Mouse (Mus musculus): ENCODE results near the gene Dhx34.

Gene Dhx34

DNA sequence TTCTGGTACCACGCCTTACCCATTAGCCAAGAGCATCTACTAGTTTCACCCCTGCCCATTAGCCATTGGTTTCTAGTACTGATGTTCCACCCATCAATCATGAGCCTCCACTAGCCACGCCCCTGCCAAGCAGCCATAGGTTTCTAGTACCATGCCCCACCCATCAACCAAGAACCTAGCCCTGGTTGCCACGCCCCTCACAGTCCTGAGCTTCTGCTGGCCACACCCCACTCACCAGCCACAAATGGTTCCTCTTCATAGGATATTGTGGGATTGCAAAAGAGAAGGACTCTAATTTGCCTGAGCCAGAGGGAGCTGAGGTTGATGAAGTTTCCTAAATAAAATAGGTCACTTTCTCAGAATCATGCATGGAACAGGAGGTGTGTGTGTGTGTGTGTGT, 61.1 kb downstream of the Dhx34 start:
- no peak for DNase-seq (ENCODE audit: low spot score)

DNA sequence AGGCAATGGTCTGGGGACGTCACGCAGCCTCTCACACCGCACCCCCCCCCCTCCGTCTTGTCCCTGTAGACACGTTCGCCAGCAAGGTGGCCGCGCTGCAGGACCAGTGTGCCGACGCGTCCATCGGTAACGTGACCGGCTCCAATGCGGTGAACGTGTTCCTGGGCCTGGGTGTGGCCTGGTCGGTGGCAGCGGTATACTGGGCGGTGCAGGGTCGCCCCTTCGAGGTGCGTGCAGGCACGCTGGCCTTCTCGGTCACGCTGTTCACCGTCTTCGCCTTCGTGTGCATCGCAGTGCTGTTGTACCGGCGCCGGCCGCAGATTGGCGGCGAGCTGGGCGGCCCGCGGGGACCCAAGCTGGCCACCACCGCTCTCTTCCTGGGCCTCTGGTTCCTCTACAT, 63.1 kb downstream of the Dhx34 start:
- DNase-seq (ENCODE audit: low spot score), result no peak

DNA sequence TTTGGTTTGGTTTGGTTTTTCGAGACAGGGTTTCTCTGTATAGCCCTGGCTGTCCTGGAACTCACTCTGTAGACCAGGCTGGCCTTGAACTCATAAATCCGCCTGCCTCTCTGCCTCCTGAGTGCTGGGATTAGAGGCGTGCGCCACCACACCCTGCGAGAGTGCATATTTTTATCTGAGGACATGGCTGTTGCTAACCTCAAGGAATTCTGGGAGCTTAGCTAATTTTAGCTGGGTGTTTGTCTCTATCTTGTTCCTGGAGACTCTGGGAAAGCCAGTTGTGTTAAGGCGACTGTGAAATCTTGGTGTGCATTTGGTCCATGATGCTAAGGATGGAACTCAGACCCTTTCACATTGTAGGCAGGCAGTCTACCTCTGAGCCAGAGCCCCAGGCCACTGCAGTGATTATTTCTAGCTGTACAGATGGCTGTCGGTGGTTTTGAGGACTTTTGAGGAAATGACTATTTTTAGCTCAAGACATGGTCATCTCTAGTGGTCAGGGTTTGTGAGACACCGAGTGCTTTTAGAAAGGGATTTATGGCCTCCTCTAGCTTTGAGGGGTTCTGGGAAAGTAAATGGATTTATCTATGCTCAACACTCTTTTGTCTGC, 65.6 kb downstream of the Dhx34 start:
- no peak for DNase-seq (ENCODE audit: low spot score)

DNA sequence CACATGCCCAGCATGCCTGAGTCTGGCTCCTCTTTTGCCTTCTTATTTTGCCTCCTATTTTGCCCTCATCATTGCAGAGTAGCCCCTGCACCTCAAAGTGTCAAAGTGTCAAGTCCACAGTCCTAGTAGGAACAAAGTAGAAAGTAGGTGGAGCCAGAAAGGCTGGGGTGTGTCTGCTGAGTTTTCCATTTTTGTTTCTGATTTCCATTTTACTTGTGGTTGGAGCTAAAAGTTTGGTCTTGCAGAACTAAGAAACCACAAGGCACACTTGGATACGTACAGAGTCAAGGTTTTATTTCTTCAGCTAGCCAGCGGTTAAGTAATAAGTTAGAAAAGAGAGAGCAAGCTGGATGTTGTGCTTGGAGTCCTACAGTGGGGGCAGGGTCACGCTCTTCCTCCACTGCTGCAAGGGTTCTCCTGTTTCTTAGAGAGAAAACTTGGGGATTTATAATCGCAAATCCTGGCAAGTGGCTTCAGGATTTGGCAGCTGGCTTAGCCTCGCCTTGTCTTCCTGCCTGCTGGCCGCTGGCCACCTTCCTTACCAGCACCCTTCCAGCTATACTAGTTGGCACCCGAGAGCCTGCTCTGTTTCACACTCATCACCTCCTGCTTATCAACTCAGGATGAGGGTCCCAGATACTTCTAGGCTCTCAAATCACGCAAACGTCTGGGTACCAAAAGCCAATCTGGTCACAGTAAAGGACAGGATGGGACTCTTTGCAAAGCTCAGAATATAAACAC, 66.5 kb downstream of the Dhx34 start:
- peak; percentile 24 for DNase-seq (ENCODE audit: low spot score)

GRCm38 (mm10) chr7:16153522-16153921, 68.3 kb downstream of the Dhx34 start:
- DNase-seq (ENCODE audit: low spot score), result no peak

- DNase-seq (ENCODE audit: low spot score), result no peak
Observed at GRCm38 (mm10) chr7:16150191-16151145, 71.4 kb downstream of the Dhx34 start.

- no peak for DNase-seq (ENCODE audit: low spot score)
Observed at GRCm38 (mm10) chr7:16149241-16149640, 72.6 kb downstream of the Dhx34 start.

- DNase-seq (ENCODE audit: low spot score), result peak; percentile 68
Observed at GRCm38 (mm10) chr7:16147643-16148042, 74.2 kb downstream of the Dhx34 start.

Data from ovary, postnatal 36 days (tissue).